Mouse (Mus musculus): ENCODE measurements around the gene Dcdc2c. TPM values are rescaled to one million over a fixed set of nuclear protein-coding genes. Genes with fewer than 3 reads are reported as not detected.

The Dcdc2c gene
- total RNA-seq (2021): 1 to 10 TPM in 1 of 2 experiments, under 1 TPM in 1; 0.47 to 1.3 TPM
- long read RNA-seq: 0 reads

DNA sequence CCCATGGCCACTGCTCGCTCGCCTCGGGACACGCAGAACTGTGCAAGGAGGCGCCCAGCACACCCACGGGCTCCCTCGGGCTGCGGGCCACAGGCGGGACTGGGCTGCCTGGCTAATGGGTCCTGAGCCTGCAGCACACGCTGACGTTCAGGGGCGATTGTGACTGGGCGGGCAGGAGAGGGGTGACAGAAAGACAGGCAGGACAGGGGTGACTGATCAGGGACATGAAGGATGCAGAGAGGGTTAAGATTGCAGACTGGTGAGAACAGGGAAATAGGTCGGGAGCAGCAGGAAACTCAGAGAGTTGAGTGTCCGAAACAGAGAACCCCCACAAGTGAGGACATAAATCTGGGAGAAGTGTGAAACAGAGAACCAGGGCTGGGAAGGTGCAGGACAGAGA lies at the start of gene Dcdc2c:
Gene Dcdc2c, minus strand, starts transcription at position 101 of the 400 bp plus-strand sequence.
- DNase-seq (ENCODE audit: low spot score in 2 of 2): no peak

DNA sequence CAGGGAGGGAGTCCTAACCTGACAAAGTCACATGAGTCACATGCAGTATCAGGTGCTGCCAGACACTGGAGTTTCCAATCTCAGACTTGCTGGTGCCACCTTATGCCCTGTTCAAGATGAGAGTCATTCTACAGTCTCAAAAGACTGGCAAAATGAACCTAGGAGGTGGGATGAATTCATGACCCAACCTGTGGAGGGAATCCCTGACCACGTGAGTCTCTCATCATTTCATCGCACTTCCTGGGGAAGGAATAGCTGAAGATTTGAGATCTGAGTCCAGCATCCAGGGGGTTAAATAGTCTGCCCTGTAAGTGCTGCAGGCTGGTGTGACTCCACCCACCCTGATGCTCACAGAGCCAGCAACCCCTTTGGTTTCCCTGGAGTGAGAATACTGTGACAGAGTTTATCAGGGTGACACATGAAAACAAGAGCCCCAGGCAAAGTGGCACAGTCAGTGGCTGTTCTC lies 46.4 kb upstream of the Dcdc2c start:
- DNase-seq (ENCODE audit: low spot score in 2 of 2): no peak

DNA sequence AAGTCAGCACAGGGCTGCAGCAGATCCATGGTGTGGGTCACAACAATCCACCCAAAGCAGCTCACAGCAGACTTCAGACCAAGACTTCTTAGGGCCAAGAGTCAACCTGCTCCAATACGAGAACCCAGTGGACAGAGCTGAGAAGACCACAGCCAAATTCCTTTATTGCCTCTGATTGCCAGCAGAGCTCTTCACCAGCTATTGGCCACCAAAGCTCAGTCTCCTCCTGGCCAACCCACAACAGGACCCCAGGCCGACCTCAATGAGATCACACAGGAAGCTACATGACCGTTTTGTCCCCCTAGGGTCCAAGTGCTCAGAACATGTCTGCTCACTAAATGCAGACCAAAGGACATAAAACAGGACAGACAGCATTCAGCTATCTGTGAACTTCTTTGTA lies 45.9 kb upstream of the Dcdc2c start:
- DNase-seq (ENCODE audit: low spot score in 2 of 2): no peak

DNA sequence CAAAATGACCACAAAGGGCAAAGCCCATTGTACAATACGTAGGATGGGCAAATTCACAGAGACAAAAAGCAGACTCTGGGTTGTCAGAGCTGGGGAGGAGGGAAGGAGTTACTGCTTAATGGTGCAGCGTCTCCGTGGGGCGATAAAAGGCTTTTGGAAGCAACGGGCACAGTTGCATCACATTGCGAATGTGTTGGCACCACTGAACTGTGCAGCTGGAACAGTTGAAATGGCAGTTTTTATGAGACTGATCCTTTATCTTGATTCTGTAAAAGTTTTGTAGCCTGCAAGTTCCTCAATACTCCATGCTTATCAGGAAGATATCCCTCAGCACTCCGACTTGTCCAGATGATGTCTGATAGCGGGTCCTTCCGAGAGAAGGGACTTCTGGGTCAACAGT lies 45.5 kb upstream of the Dcdc2c start:
- no peak for DNase-seq (ENCODE audit: low spot score in 2 of 2)

DNA sequence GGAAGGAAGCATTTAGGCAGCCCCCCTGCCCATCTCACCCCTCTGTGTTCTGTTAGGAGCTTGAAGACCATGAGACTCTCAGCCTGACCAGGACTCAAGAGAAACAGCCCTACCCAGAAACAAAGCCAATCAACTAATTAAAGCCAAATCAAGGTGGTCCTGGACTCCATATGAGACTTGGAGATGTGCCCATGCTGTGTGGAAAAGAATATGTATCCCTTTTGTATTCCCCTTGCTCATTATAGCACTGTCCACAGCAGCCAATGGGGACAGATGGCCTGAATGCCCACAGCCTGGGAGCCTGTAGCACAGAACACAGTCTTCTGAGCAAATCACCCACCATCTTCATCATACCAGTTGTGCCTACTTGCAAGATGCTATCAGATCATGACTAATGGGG lies 44.7 kb upstream of the Dcdc2c start:
- DNase-seq (ENCODE audit: low spot score in 2 of 2): no peak

DNA sequence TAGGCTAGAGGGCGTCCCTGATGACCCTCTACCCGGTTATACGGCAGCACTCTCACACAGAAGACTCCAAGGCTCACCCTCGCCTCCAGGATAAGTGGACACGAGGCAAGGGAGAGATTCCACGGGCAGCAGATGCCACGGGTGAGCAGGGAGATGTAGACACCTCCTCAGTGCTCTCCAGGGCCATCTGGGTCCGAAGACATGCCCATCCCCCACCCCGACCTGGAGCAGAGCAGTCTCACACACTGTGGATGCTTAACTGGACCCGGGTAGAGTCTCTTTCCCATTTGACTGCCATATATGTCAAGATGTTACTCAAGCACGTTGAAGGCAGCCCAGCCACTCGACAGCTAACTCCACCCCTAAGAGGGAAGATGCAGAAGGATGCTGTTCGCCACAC lies 38.2 kb upstream of the Dcdc2c start:
- no peak for DNase-seq (ENCODE audit: low spot score in 2 of 2)

DNA sequence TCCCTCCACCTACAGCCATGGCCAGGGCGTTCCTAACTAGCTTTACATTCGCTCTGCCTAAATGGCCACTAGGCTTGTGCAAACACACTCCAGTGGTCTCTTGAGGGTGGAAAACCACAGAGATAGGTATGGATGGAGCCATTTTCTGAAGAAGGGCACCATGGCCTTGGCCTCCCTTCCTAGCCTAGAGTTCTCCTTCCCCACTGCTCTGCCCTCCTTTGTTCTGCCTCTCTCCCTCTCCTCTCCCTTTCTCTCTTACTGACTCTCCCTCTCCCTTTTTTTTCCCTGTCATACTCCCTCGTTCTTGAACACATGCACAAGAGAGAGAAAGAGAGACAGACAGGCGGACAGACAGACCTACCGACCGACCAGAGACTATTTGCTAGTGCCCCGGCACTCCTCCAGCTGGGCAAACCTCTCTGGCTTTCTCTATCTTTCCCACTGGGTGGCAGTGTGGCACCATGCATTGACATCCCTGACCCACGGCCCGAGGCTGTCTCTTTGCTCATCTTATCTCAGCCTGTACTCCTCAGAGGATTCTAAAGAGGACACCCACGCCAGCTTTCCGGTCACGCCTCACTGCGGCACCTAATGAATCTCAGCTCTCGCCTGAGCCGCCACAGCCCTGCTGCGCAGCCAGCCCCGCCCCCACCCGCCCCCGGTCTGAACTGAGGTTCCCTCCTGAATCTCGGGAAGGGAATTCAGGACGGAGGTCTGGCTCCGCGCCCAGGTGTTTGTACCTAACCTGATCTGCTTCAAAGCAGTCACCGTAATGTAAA lies 37.1 kb upstream of the Dcdc2c start:
- peak; percentile 92 to 94 for DNase-seq (ENCODE audit: low spot score in 2 of 2)

DNA sequence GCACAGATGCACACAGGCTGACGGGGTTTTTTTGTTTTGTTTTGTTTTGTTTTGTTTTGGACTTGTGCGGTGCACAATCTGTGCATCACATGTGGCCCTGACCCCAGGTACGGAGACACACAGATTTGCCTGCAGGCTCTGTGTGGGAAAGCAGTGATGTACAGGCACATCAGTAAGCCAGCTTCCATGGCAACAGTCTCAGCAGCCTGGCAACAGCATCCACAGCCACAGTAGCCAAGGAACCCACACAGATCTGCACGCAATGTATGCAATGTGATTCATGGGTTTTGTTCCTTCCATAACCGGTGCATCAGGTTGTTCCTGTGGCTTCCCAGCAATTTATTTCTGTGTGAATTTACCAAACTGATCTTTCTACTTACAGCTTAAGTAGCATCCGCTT lies 35.8 kb upstream of the Dcdc2c start:
- DNase-seq (ENCODE audit: low spot score in 2 of 2): peak in 1 of 2 experiments; percentile 53

DNA sequence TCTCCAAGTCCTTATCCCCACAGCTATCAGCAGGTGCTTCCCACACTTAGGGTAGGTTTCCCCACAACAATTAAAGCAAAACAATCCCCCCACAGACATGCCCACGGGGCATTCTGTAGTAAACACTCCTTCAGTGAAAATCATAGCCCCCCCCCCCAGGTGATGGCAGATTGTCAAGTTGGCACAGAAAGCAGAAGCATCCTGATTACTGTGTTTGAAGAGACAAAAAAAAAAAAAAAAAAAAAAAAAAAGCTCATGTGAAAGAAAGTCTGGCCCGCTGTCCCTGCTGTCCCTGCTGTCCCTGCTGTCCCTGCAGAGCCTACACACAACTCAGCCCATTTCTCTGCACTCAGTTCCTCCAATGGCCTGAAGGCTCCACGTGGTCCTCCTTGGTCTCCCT lies 31.8 kb upstream of the Dcdc2c start:
- DNase-seq (ENCODE audit: low spot score in 2 of 2): peak; percentile 32 to 41

DNA sequence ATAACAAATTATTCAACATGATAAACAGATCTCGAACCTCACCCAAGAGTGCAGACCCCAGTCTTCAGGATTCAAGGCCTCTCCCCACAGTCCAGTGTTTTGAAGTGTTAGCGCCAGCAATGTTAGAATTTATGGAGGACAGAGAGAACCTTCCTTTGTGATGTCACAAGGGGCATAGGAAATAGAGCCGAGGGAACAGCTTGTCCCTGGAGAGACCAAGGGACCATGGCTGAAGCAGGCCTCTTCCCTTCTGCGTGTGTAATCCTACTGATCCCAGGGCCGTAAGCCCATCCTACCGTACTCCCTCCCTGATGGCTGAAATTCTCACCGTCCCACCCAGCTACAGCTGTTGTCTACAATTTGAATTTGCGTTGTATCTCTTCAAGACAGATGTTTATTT lies 30.2 kb upstream of the Dcdc2c start, which contains the start of gene Allc:
Gene Allc, minus strand, starts transcription at position 101 of the 400 bp plus-strand sequence.
- no peak for DNase-seq (ENCODE audit: low spot score in 2 of 2)

DNA sequence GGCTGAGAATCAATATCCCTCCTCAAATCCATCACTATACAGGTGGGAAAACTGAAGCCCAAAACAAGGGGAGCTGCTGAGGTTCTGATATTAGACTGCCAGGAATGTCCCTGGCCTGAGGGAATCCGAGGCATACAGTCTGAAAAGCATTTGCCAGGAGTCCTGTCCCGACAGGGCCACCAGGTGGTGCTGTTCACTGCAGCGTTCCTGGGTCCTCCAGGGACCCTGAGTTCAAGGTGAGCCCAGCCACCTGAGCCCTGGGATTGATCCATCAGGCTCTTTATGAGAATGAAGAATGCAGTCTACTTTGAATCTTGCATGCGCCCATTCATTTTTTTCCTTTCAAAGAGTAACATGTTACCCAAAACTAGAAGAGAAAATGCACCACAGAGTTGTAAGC lies 26.9 kb upstream of the Dcdc2c start:
- peak in 1 of 2 experiments; percentile 46 for DNase-seq (ENCODE audit: low spot score in 2 of 2)

DNA sequence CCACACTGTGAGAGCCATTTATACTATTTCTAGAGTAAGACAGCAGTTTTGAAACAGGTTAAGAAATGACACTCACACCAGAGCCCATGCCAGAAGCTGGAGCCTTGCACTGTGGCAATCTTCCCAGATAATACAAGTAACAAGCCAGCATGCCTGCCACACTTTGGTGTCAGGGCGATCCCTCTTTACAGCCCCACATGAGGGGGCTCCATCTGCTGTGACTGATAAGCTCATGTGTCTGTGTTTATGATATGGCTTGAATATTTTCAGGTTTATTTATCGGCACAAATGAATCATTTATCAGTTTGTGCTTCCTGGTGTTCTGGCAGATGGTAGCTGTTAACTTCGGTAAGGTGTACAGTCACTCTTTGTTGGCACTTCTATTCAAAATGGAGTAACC lies 25.9 kb upstream of the Dcdc2c start:
- no peak for DNase-seq (ENCODE audit: low spot score in 2 of 2)

DNA sequence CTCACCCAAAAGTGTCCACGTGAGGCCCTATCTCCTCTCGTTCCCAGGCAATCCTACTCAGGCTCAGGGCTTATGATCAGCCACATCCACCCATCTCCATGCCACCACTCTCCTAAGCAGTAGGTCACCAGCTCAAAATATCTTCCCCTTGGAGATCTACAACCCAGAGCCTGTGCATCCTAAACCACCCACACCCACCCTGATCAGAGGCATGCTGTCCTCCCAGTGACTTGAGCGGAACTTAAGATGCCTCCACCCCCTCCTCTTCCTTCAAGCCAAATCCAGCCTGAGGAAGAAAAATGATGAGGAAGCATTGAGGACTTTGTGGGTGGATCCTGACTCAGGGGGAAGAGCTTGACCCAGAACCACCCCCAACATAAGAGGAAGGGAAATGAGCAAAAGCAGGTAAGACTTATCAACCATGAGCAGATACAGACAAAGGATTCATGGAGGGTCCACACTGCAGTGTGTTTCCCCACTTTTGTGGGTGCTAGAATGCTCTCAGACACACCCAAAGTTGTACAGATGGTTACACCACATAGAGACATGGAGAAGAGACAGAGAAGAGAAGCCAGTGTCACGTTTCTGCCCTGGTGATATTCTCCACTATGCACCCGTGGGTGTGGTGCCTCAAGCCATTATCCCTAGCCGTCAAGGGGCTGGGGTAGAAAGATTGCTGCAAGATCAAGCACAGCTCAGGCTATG lies 23.3 kb upstream of the Dcdc2c start:
- DNase-seq (ENCODE audit: low spot score in 2 of 2): no peak

DNA sequence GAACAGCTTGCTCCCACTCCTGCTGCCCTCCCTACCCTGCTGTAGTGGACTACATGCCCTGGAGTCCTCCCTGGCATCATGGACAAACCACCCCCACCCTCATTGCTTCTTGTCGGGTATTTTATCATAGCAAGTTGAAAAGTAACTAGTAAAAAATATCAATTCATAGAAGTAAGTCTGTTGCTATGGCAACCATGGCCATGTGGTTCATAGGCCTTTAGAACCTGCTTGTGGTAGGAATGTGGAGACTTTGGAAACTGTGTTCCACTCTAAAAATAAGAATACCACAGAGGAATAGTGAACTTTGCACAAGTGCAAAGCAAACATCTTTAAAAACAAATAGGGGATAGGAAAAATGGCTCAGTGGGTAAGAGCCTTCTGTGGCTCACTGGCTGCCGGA lies 20.0 kb upstream of the Dcdc2c start:
- DNase-seq (ENCODE audit: low spot score in 2 of 2): no peak

DNA sequence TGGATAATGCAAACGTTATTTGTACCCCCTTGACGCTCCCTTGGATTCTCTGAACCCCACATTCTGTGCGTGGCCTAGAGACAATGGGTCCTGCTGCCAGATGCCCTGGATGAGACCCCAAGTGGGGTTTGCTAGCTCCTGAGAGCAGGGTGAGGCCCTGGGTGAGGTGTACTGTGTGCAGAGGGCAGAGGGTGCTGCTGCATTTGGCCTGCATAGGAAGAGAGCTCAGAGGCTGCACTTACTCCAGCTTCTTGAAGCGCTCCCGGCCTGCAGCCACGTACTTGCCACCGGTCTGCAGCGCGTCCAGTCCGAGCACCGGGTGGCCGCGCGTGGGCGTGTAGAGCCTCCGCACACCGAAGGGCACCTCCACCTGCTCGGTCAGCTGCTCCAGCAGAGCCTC lies 424 bp downstream of the Dcdc2c start:
- no peak for DNase-seq (ENCODE audit: low spot score in 2 of 2)

DNA sequence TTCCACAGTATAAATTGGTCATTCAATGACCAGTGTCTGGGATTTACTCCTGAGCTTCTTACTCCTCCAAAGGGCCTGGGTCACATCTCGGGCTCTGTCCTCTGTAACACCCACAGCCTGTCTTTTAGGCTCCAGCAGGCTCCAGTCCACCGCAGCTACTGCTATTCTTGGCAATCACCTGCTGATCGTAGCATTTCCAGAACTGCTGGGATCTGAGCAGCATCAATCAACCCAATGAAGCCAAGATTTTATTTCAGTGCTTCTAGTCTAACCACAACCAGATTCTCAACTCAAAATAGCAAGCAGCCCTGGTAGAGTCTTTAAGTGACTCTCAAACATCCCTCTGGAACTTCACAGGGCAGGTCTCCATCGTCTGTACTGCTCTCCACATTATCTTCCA lies 3.3 kb downstream of the Dcdc2c start:
- no peak for DNase-seq (ENCODE audit: low spot score in 2 of 2)

DNA sequence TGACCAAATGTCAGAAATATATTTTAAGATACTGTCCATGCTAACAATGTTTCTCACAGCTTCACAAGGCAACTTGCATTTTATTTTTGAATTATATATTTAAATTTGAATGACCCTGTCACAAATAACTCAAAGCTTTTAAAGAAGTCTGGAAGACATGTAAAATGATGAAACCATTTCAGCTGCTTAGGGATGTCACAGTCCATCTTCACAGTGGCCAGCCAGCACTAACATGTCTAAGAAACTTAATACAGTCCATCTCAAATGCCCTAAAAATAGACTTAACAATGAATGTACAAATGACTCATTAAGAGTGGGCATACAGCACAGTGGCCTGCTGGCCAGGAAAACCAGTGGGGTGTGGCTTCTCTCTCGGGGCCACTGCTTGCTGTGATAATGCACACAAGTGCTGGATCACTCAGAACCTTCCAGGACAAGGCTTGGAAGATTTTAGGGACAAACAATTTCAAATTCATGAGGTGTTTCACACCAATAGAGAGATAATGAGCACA lies 37.9 kb downstream of the Dcdc2c start:
- DNase-seq (ENCODE audit: low spot score in 2 of 2): no peak

DNA sequence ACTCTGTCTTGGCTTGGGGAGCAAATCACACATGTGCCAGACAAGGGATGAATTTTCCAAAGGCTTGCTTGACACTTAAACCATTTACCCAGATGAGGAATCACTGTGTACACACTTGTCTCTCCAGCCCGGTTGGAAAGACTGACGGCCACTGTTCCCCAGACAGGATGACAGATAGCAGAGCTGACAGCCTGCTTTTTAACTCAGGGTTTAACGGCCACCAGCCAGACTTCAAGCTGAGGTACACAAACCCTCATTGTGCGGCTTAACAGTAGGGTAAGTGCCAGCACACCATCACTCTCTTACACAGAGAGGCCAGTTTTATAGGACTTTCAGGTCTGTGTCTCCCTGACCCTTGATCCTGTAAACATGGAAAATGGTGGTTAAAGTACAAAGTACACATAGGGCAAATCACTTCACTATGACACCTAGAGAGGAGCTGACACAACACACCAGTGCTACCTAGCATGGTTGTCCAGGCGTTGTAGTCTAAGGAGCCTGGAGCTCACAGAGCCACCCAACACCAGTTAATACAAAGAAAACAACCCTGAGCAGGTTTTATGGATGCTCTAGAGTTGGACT lies 42.4 kb downstream of the Dcdc2c start:
- no peak for DNase-seq (ENCODE audit: low spot score in 2 of 2)

DNA sequence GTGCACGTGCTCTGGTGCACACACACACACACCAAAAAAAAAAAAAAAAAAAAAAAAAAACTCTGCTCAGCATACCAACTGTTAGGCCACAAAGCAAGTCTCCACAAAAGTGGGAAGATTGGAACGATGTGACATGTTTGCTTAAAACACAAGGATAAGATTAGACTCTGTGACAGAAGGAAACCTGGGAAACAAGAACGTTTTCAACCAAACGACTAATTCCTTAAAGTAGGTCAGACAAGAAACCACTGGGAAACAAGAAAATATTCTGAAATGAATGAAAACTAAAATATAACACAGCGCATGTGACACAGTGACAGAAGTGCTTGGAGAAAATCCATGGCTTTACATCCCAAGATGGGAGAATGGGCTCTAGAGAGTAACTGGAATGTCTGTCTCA lies 57.9 kb downstream of the Dcdc2c start:
- no peak for DNase-seq (ENCODE audit: low spot score in 2 of 2)

DNA sequence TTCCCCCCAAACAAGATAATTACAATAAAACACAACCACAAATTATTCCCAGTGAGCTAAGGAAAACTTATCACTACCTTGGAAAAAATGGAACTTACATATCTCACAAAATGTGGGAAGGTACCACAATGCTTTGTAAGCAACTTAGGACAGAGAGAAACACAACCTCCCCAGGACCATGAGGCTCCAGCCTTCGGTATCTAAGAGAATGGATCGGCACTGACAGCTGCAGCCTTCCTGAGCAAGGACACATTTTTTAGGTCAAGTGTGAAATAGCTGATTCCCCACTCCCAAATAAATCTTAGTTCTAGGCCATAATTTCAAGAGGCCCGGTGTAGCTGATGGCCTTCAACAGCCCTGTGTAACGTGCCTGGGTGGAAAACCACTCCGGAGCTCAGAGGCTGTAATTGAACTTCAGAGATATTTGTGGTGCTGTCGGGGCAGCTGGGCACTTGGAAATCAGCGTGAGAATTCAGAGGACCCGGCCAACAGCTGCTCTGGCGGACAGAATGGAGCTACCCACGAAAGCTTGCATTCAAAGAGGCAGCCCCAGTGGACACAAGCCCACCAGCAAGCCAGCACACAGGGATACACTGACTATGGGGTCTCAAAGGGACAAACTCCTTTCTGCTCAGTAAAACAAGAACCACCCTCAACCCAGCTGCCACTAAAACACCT lies 69.6 kb downstream of the Dcdc2c start:
- DNase-seq (ENCODE audit: low spot score in 2 of 2): peak in 1 of 2 experiments; percentile 11

DNA sequence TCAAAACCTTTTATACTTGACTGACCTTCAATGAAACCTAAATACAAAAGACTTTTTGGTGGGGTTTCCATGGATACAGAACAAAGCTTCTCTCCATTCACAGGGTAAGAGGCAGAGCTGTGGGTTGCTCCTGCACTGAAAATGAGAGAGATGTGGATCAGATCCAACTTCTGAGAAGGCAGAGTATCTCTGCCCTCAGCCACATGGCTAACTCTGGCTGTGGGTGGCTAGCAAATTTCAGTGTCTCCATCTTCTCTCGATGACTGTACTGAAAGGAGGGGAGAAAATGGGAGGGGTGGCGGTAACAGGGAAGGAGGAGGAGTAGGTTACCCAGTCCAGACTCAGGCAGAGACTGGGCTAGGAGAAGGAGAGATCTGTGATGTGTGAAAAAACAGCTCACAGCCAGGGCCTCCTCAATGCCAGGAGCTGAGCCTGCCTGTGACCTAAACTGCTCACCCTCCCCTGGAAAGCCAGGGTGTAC lies 91.2 kb downstream of the Dcdc2c start:
- DNase-seq (ENCODE audit: low spot score in 2 of 2): peak; percentile 6 to 12

All from layer of hippocampus, postnatal 10 days (tissue).